Mouse (Mus musculus) hindbrain, embryonic 10.5 days (tissue): ENCODE data around the gene Pycard. TPM values are rescaled to one million over a fixed set of nuclear protein-coding genes. Genes with fewer than 3 reads are reported as not detected.
"Not testable (repeated sequence)": the region's sequence is repeated elsewhere in the genome, so short reads cannot be mapped to it uniquely, and the experiment has no call there.

Experiments used
- DNase-seq: peaks from one replicate; pipeline ENCODE4 v3.0.0-alpha.2; 2017; ENCODE audit warnings: low spot score
- H3K27ac ChIP-seq: fragments of 300-500 bp; sonication (generic); 2 replicates; pipeline ENCODE4 v1.5.1; 2016; ENCODE audit warnings: mild to moderate bottlenecking, moderate library complexity
- H3K27me3 ChIP-seq: fragments of 300-500 bp; sonication (generic); 2 replicates; pipeline ENCODE4 v1.6.1; 2016; ENCODE audit warnings: mild to moderate bottlenecking; ENCODE audit not compliant: poor library complexity, insufficient read depth, severe bottlenecking
- H3K36me3 ChIP-seq: fragments of 300-500 bp; sonication (generic); 2 replicates; pipeline ENCODE4 v1.6.1; 2016; ENCODE audit warnings: mild to moderate bottlenecking, moderate library complexity
- H3K4me1 ChIP-seq: fragments of 300-500 bp; sonication (generic); replicated peaks from 2 replicates; pipeline ENCODE4 v1.6.1; 2016; ENCODE audit warnings: mild to moderate bottlenecking
- H3K4me3 ChIP-seq: fragments of 300-500 bp; sonication (generic); 2 replicates; pipeline ENCODE4 v1.5.1; 2016; ENCODE audit warnings: mild to moderate bottlenecking, moderate library complexity
- H3K9me3 ChIP-seq: fragments of 300-500 bp; sonication (generic); 2 replicates; pipeline ENCODE4 v1.6.1; 2016; ENCODE audit warnings: mild to moderate bottlenecking, moderate library complexity
- WGBS: fragments of 180-500 bp; shearing (Covaris S2); methylation state at CpG from one replicate; pipeline ENCODE4 v1.1.7; 2016; 5-methylcytosine and 5-hydroxymethylcytosine counted together
- polyA plus RNA-seq: library from polyadenylated mRNA; unstranded; fragments of >200 nt; fragmentation: Nextera tagmentation; extraction: Ambion mirVana; gene quantifications from 2 replicates; pipeline ENCODE4 v1.2.1, GENCODE M21; 2016

The Pycard gene
- 9.5 and 12.4 TPM in 2 replicates for polyA plus RNA-seq

DNA sequence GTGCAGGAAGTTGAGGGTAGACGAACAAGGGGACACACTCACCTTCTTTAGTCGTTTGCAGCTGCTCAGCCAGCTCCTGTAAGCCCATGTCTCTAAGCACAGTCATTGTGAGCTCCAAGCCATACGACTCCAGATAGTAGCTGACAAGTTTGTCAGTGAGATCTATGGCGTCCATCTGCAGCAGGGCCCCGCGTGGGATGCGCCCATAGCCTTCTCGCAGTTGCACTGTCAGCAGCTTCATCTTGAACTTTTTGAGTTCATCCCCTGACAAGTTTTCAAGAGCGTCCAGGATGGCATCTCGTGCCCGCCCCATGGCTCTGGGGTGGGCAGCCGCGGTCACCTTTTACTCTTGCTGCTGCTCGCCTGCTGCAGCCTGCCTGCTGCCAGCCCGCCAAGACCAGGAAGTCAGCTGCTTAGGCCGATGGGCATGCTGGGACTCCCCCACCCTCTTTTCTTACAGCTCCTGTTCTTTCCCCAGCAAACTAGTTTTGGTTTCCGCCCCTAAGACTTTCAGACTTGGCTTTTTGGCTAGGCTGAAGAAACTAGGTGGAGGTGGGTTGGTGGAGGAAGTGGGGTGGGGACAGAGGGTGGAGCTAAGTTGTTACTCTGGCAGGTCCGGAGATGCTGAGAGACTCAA is at the start of gene Pycard:
Pycard (minus strand) TSS at position 527 of the 637 bp plus-strand sequence.
- H3K9me3 ChIP-seq: no peaks in the 10 kb centered on the region
- no peak for DNase-seq
- 23% methylated on average over 18 of the region's 18 CpGs for WGBS
- H3K27me3 ChIP-seq: no peaks in the 10 kb centered on the region
- peaks cover 37% of the 10 kb centered on the region for H3K36me3 ChIP-seq
- peak within 1 kb of the TSS; percentile 32 for H3K4me3 ChIP-seq
- H3K4me1 ChIP-seq: peaks cover 14% of the 10 kb centered on the region
- peak within 1 kb of the TSS; percentile 59; the same call in 1 of the 2 replicates for H3K27ac ChIP-seq

DNA sequence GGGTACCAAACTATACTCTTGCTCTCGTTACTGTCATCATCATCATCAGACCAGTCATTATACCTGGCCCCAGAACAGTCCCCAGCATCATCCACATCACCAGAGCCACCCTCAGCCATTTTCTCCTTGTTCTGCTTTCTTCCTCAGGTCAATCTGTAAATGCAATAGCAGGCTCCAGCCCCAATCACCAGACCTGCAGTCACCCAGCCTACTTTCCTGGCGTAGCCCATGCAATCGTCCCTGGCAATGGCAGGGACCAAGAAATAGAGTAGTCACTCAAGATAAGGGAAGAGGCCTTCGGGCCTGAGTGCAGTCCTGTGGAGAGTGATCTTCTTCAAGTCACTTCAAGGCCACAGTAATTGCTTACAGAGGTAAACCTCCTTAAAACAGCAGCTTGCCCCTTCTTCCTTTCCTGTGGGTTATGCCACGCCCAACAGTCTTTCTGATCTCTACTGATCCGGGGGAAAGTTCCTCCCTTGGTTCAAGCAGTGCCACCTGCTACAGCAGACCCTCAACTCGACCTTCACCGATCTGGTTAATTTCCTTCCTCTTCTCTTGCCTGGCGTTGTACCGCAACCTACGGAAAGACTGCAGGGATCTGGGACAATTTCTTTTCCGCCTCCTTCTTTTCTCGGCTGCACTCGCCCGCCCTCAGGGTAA is 48.6 kb upstream of the Pycard start:
- H3K4me1 ChIP-seq, H3K27ac ChIP-seq, H3K27me3 ChIP-seq, DNase-seq, H3K36me3 ChIP-seq, H3K4me3 ChIP-seq, H3K9me3 ChIP-seq: not testable (repeated sequence)
- WGBS: 85% methylated on average over 15 of the region's 15 CpGs

GRCm38 (mm10) chr7:128033616-128034015 is 39.9 kb upstream of the Pycard start:
- DNase-seq: no peak
- Histone ChIP-seq H3K9me3 (no peaks in the 10 kb centered on the region), H3K4me1 (no peaks in the 10 kb centered on the region), H3K4me3 (no peak overlapping the region), H3K36me3 (no peaks in the 10 kb centered on the region), H3K27ac (no peak overlapping the region), H3K27me3 (no peaks in the 10 kb centered on the region)
- WGBS: 95% methylated on average over 4 of the region's 4 CpGs

GRCm38 (mm10) chr7:128032989-128033293 is 39.3 kb upstream of the Pycard start:
- H3K4me3 ChIP-seq: no peak overlapping the region
- 92% methylated on average over 3 of the region's 3 CpGs for WGBS
- no peak for DNase-seq
- H3K27me3 ChIP-seq: no peaks in the 10 kb centered on the region
- no peaks in the 10 kb centered on the region for H3K9me3 ChIP-seq
- no peak overlapping the region for H3K27ac ChIP-seq
- no peaks in the 10 kb centered on the region for H3K36me3 ChIP-seq
- no peaks in the 10 kb centered on the region for H3K4me1 ChIP-seq

GRCm38 (mm10) chr7:128032290-128032988 is 38.8 kb upstream of the Pycard start:
- DNase-seq: no peak
- 91% methylated on average over 5 of the region's 5 CpGs for WGBS
- no peak overlapping the region for H3K27ac ChIP-seq
- no peaks in the 10 kb centered on the region for H3K36me3 ChIP-seq
- no peak overlapping the region for H3K4me3 ChIP-seq
- no peaks in the 10 kb centered on the region for H3K27me3 ChIP-seq
- no peaks in the 10 kb centered on the region for H3K4me1 ChIP-seq
- no peaks in the 10 kb centered on the region for H3K9me3 ChIP-seq

- DNase-seq: peak; percentile 27
Measured at GRCm38 (mm10) chr7:128031403-128031976, 37.8 kb upstream of the Pycard start.

GRCm38 (mm10) chr7:128025381-128025780 is 31.7 kb upstream of the Pycard start:
- Histone ChIP-seq H3K27me3 (no peaks in the 10 kb centered on the region), H3K27ac (no peak overlapping the region), H3K4me3 (no peak overlapping the region), H3K36me3 (no peaks in the 10 kb centered on the region), H3K4me1 (no peaks in the 10 kb centered on the region), H3K9me3 (no peaks in the 10 kb centered on the region)
- no peak for DNase-seq
- WGBS: 83% methylated on average over 4 of the region's 4 CpGs

More at GRCm38 (mm10) chr7:128031403-128031976, 37.8 kb upstream of the Pycard start:
- H3K36me3 ChIP-seq: no peaks in the 10 kb centered on the region
- H3K9me3 ChIP-seq: no peaks in the 10 kb centered on the region
- H3K27me3 ChIP-seq: no peaks in the 10 kb centered on the region
- 38% methylated on average over 9 of the region's 9 CpGs for WGBS
- no peak overlapping the region for H3K27ac ChIP-seq
- no peaks in the 10 kb centered on the region for H3K4me1 ChIP-seq
- H3K4me3 ChIP-seq: no peak overlapping the region

DNA sequence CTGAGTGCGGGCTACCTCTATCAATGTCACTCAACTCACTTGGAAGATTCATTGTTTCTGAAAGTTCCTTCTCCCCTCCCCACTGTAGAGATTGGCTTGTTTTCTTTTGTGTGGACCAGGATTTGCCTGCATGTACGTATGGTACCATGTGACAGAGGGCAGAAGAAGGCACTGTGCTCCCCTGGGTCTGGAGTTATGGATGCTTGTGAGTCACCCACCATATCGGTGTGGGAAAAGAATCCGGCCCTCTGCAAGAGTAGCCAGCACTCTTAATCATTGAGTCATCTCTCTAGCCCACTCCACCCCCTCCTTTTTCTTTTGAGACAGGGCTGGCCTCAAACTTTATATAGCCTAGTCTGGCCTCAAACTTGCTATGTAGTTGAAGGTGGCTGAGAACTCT is 31.3 kb upstream of the Pycard start:
- WGBS: 88% methylated on average over 4 of the region's 4 CpGs

DNA sequence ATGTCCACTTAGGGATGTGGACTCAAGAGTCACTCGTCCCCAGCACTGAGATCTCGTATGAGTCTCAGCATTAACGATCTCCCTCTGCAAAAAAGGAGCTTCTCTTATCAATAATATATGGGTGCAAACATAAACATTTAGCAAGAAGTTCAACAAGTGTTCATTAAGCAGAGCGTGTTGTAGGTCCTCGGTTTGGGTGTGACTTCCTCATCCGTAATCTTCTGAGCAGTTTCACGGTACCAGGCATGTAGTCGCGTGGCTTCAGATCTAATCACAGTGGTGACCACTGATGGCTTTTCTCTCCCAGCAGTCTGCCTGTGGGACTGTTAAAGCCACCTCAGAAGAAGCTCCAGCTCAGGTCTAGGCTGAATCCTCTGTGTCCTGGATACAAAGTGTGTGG is 30.7 kb upstream of the Pycard start:
- H3K4me1 ChIP-seq: no peaks in the 10 kb centered on the region
- H3K27ac ChIP-seq: no peak overlapping the region
- 92% methylated on average over 9 of the region's 9 CpGs for WGBS
- no peaks in the 10 kb centered on the region for H3K27me3 ChIP-seq
- H3K9me3 ChIP-seq: no peaks in the 10 kb centered on the region
- H3K36me3 ChIP-seq: no peaks in the 10 kb centered on the region
- no peak for DNase-seq
- no peak overlapping the region for H3K4me3 ChIP-seq

More for the DNA sequence above, 31.3 kb upstream of the Pycard start:
- Histone ChIP-seq H3K4me3 (no peak overlapping the region), H3K36me3 (no peaks in the 10 kb centered on the region), H3K4me1 (no peaks in the 10 kb centered on the region), H3K27ac (no peak overlapping the region), H3K9me3 (no peaks in the 10 kb centered on the region), H3K27me3 (no peaks in the 10 kb centered on the region)
- DNase-seq: no peak

- DNase-seq: no peak
- 90% methylated on average over 4 of the region's 4 CpGs for WGBS
Measured at GRCm38 (mm10) chr7:128023565-128023964, 29.9 kb upstream of the Pycard start.

DNA sequence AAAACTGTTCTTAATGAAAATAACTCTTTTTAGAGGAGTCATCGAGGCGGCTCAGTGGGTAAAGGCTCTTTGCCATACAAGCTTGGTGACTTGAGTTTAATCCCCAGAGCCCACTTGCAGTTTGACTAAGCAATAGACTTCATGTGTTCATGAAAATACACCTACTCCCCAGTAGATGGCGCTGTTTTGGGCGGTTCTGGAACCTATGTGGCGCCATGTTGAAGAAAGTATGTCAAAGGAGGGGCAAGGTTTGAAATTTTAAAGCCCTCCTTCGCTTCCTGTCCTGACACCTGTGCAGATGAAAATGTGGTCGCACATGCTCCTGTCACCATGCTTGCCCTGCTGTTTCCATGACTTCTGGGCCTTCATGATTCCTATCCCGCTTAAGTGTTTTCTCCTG is 29.3 kb upstream of the Pycard start:
- Histone ChIP-seq H3K4me1 (no peaks in the 10 kb centered on the region), H3K27ac (no peak overlapping the region), H3K9me3 (no peaks in the 10 kb centered on the region), H3K36me3 (no peaks in the 10 kb centered on the region), H3K27me3 (no peaks in the 10 kb centered on the region), H3K4me3 (no peak overlapping the region)
- 64% methylated on average over 8 of the region's 8 CpGs for WGBS
- DNase-seq: no peak

More at GRCm38 (mm10) chr7:128023565-128023964, 29.9 kb upstream of the Pycard start:
- H3K36me3 ChIP-seq: no peaks in the 10 kb centered on the region
- H3K27ac ChIP-seq: no peak overlapping the region
- no peaks in the 10 kb centered on the region for H3K27me3 ChIP-seq
- no peaks in the 10 kb centered on the region for H3K4me1 ChIP-seq
- no peak overlapping the region for H3K4me3 ChIP-seq
- no peaks in the 10 kb centered on the region for H3K9me3 ChIP-seq

- Histone ChIP-seq H3K27ac (no peak overlapping the region), H3K27me3 (no peaks in the 10 kb centered on the region), H3K36me3 (no peaks in the 10 kb centered on the region), H3K4me3 (no peak overlapping the region), H3K9me3 (no peaks in the 10 kb centered on the region), H3K4me1 (no peaks in the 10 kb centered on the region)
- DNase-seq: no peak
- 86% methylated on average over 2 of the region's 2 CpGs for WGBS
Measured at GRCm38 (mm10) chr7:128019187-128019586, 25.5 kb upstream of the Pycard start.

DNA sequence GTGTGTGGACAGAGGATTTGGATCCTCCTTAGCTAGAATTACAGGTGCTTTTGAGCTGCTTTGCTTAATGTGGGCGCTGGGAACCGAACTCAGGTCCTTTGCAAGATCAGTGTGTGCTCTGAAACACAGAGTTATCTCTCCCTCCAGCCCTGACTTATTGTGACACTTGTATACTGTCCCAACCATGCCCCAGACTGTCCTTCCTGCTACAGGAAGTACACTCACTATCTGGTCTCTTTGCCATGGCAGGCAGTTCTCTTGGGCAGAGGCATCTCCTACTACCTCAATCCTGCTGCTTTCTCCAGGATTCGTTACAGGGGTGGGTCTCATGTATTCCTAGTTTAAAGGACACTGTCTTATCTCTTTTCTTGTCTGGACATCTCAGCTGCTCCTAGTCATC is 24.6 kb upstream of the Pycard start:
- Histone ChIP-seq H3K27ac (no peak overlapping the region), H3K4me1 (no peaks in the 10 kb centered on the region), H3K9me3 (no peaks in the 10 kb centered on the region), H3K36me3 (no peaks in the 10 kb centered on the region), H3K4me3 (no peak overlapping the region), H3K27me3 (no peaks in the 10 kb centered on the region)
- DNase-seq: no peak
- WGBS: 89% methylated on average over 3 of the region's 3 CpGs
